Mouse (Mus musculus) C2C12 (cell line): ENCODE data around the gene Gmeb1.

Experiments used
- CTCF ChIP-seq: IDR thresholded peaks from one replicate; pipeline ENCODE4 v1.5.1; 2011; ENCODE audit not compliant: control insufficient read depth, insufficient read depth, insufficient read length
- MAX ChIP-seq: IDR thresholded peaks from one replicate; pipeline ENCODE4 v1.6.1; 2011; ENCODE audit warnings: mild to moderate bottlenecking, control low read depth
- MYOG ChIP-seq: IDR thresholded peaks from one replicate; pipeline ENCODE4 v1.6.1; 2011; ENCODE audit not compliant: control insufficient read depth, insufficient read length; ENCODE audit errors: extremely low read depth

- TF ChIP-seq CTCF (no peak), MAX (no peak), MYOG (no peak)
These were observed 46.6 kb downstream of the Gmeb1 start for GRCm38 (mm10) chr4:132214847-132215246.
